Mouse (Mus musculus) lung, postnatal 36 days (tissue): ENCODE results near the gene Tmem102.

Experiments
- DNase-seq: peaks from one replicate; pipeline ENCODE4 v3.0.0; 2022; ENCODE audit warnings: mixed read lengths

Tmem102 gene

GRCm38 (mm10) chr11:69804972-69805909, at the start of gene Tmem102:
Gene Tmem102 (minus strand): TSS chr11:69805624.
- peak; percentile 87 for DNase-seq

GRCm38 (mm10) chr11:69854680-69855079, 49.3 kb upstream of the Tmem102 start:
- no peak for DNase-seq

GRCm38 (mm10) chr11:69853994-69854393, 48.6 kb upstream of the Tmem102 start:
- DNase-seq, result no peak

- no peak for DNase-seq
Measured at GRCm38 (mm10) chr11:69850754-69851153, 45.3 kb upstream of the Tmem102 start.

- DNase-seq, result no peak
Measured at GRCm38 (mm10) chr11:69849884-69850283, 44.5 kb upstream of the Tmem102 start.

GRCm38 (mm10) chr11:69849128-69849527, 43.7 kb upstream of the Tmem102 start:
- peak; percentile 19 for DNase-seq

- no peak for DNase-seq
Measured at GRCm38 (mm10) chr11:69848021-69848420, 42.6 kb upstream of the Tmem102 start.

- DNase-seq, result peak; percentile 56
Measured at GRCm38 (mm10) chr11:69846738-69847688, 41.6 kb upstream of the Tmem102 start.

- peak; percentile 94 for DNase-seq
Measured at GRCm38 (mm10) chr11:69846198-69846680, 40.8 kb upstream of the Tmem102 start, which contains the start of gene Plscr3. Gene Plscr3 (plus strand): TSS chr11:69846376.

GRCm38 (mm10) chr11:69838714-69839104, 33.3 kb upstream of the Tmem102 start:
- peak; percentile 26 for DNase-seq

- DNase-seq, result peak; percentile 98
Measured at GRCm38 (mm10) chr11:69837952-69838713, 32.7 kb upstream of the Tmem102 start, which contains the start of gene Tmem256. Gene Tmem256 (plus strand): TSS chr11:69838514.

- DNase-seq, result no peak
Measured at GRCm38 (mm10) chr11:69837604-69837951, 32.2 kb upstream of the Tmem102 start, which contains the start of gene Nlgn2. Gene Nlgn2 (minus strand): TSS chr11:69837784.

- no peak for DNase-seq
Measured at GRCm38 (mm10) chr11:69836703-69837576, 31.5 kb upstream of the Tmem102 start.

- DNase-seq, result no peak
Measured at GRCm38 (mm10) chr11:69835966-69836335, 30.5 kb upstream of the Tmem102 start.

- DNase-seq, result no peak
Measured at GRCm38 (mm10) chr11:69835326-69835965, 30.0 kb upstream of the Tmem102 start.

GRCm38 (mm10) chr11:69834001-69834549, 28.7 kb upstream of the Tmem102 start:
- DNase-seq, result peak; percentile 37

GRCm38 (mm10) chr11:69833554-69833953, 28.1 kb upstream of the Tmem102 start:
- DNase-seq, result no peak

GRCm38 (mm10) chr11:69828832-69829231, 23.4 kb upstream of the Tmem102 start:
- DNase-seq, result no peak

- DNase-seq, result no peak
Measured at GRCm38 (mm10) chr11:69823456-69823855, 18.0 kb upstream of the Tmem102 start.

GRCm38 (mm10) chr11:69822080-69822479, 16.7 kb upstream of the Tmem102 start, which contains the start of gene Spem1:
Gene Spem1 (minus strand): TSS chr11:69822180.
- no peak for DNase-seq
